Mouse (Mus musculus) hindbrain, embryonic 12.5 days (tissue): ENCODE data around the gene Fcrlb. TPM values are rescaled to one million over a fixed set of nuclear protein-coding genes. Genes with fewer than 3 reads are reported as not detected.

Experiments
- ATAC-seq: fragments of 200-750 bp; cut with Nextera tagmentation; 2 replicates; pipeline ENCODE4 v1.8.0; 2017; ENCODE audit warnings: moderate TSS enrichment; ENCODE audit not compliant: low FRiP score
- H3K27ac ChIP-seq: fragments of 300-500 bp; sonication (generic); 2 replicates; pipeline ENCODE4 v1.5.1; 2016; ENCODE audit warnings: mild to moderate bottlenecking
- H3K27me3 ChIP-seq: fragments of 300-500 bp; sonication (generic); 2 replicates; pipeline ENCODE4 v1.6.1; 2016; ENCODE audit warnings: mild to moderate bottlenecking
- H3K36me3 ChIP-seq: fragments of 300-500 bp; sonication (generic); 2 replicates; pipeline ENCODE4 v1.6.1; 2016; ENCODE audit warnings: mild to moderate bottlenecking
- H3K4me1 ChIP-seq: fragments of 300-500 bp; sonication (generic); 2 replicates; pipeline ENCODE4 v1.6.1; 2016
- H3K4me2 ChIP-seq: fragments of 300-500 bp; sonication (generic); replicated peaks from 2 replicates; pipeline ENCODE4 v1.6.1; 2016; ENCODE audit warnings: mild to moderate bottlenecking
- H3K4me3 ChIP-seq: fragments of 300-500 bp; sonication (generic); 2 replicates; pipeline ENCODE4 v1.5.1; 2016; ENCODE audit warnings: mild to moderate bottlenecking
- H3K9ac ChIP-seq: fragments of 300-500 bp; sonication (generic); 2 replicates; pipeline ENCODE4 v1.6.1; 2016; ENCODE audit warnings: mild to moderate bottlenecking, moderate library complexity
- H3K9me3 ChIP-seq: fragments of 300-500 bp; sonication (generic); replicated peaks from 2 replicates; pipeline ENCODE4 v1.6.1; 2016; ENCODE audit warnings: mild to moderate bottlenecking
- WGBS: fragments of 180-500 bp; shearing (Covaris S2); methylation state at CpG from one replicate; pipeline ENCODE4 v1.1.7; 2016; 5-methylcytosine and 5-hydroxymethylcytosine counted together
- polyA plus RNA-seq: library from polyadenylated mRNA; unstranded; fragments of >200 nt; fragmentation: Nextera tagmentation; extraction: Ambion mirVana; gene quantifications from 2 replicates; pipeline ENCODE4 v1.2.1, GENCODE M21; 2016

The Fcrlb gene
- polyA plus RNA-seq, 1 experiment from 2014 or later: not detected

GRCm38 (mm10) chr1:170903485-170903884 lies 9.3 kb downstream of the Fcrlb start:
- Histone ChIP-seq H3K4me2 (no peak overlapping the region), H3K9me3 (no peaks in the 10 kb centered on the region), H3K36me3 (no peaks in the 10 kb centered on the region), H3K9ac (no peak overlapping the region), H3K27me3 (peaks cover 53% of the 10 kb centered on the region), H3K27ac (no peak overlapping the region), H3K4me3 (no peak overlapping the region), H3K4me1 (peaks cover 12% of the 10 kb centered on the region; the same call in 1 of the 2 replicates)
- no peak for ATAC-seq
- WGBS: 77% methylated on average over 5 of the region's 5 CpGs

GRCm38 (mm10) chr1:170901536-170902238 lies 11.1 kb downstream of the Fcrlb start:
- WGBS: 31% methylated on average over 10 of the region's 10 CpGs
- Histone ChIP-seq H3K4me1 (no peaks in the 10 kb centered on the region), H3K4me2 (no peak overlapping the region; the same call in 1 of the 2 replicates), H3K9ac (no peak overlapping the region), H3K27ac (no peak overlapping the region), H3K27me3 (peaks cover 35% of the 10 kb centered on the region), H3K4me3 (no peak overlapping the region), H3K9me3 (no peaks in the 10 kb centered on the region), H3K36me3 (no peaks in the 10 kb centered on the region)
- ATAC-seq: peak; percentile 56; the same call in 1 of the 2 replicates

GRCm38 (mm10) chr1:170900799-170901467 lies 11.8 kb downstream of the Fcrlb start:
- Histone ChIP-seq H3K27me3 (peaks cover 28% of the 10 kb centered on the region), H3K27ac (no peak overlapping the region), H3K4me3 (no peak overlapping the region), H3K9me3 (no peaks in the 10 kb centered on the region), H3K4me1 (no peaks in the 10 kb centered on the region), H3K36me3 (no peaks in the 10 kb centered on the region), H3K9ac (no peak overlapping the region), H3K4me2 (no peak overlapping the region)
- 44% methylated on average over 10 of the region's 10 CpGs for WGBS
- no peak for ATAC-seq

GRCm38 (mm10) chr1:170898413-170899075 lies 14.2 kb downstream of the Fcrlb start:
- Histone ChIP-seq H3K36me3 (no peaks in the 10 kb centered on the region), H3K9ac (no peak overlapping the region), H3K4me2 (no peak overlapping the region), H3K4me3 (no peak overlapping the region), H3K27ac (no peak overlapping the region), H3K27me3 (peaks cover 19% of the 10 kb centered on the region), H3K4me1 (no peaks in the 10 kb centered on the region), H3K9me3 (no peaks in the 10 kb centered on the region)
- no peak for ATAC-seq
- 77% methylated on average over 16 of the region's 16 CpGs for WGBS

GRCm38 (mm10) chr1:170896651-170897281 lies 16.0 kb downstream of the Fcrlb start:
- H3K9ac ChIP-seq: no peak overlapping the region
- no peaks in the 10 kb centered on the region for H3K4me1 ChIP-seq
- H3K27ac ChIP-seq: no peak overlapping the region
- H3K36me3 ChIP-seq: no peaks in the 10 kb centered on the region
- ATAC-seq: no peak
- H3K27me3 ChIP-seq: peaks cover 5% of the 10 kb centered on the region
- no peak overlapping the region for H3K4me3 ChIP-seq
- H3K9me3 ChIP-seq: no peaks in the 10 kb centered on the region
- WGBS: 85% methylated on average over 5 of the region's 5 CpGs
- H3K4me2 ChIP-seq: no peak overlapping the region

- H3K27ac ChIP-seq: no peak overlapping the region
- no peaks in the 10 kb centered on the region for H3K36me3 ChIP-seq
- H3K4me2 ChIP-seq: no peak overlapping the region
- no peak for ATAC-seq
- H3K4me3 ChIP-seq: no peak overlapping the region
- H3K27me3 ChIP-seq: 0 out of 2 replicates have a peak, but pooled peaks cover 3% of the 10 kb centered on the region
- WGBS: 66% methylated on average over 9 of the region's 9 CpGs
- H3K4me1 ChIP-seq: no peaks in the 10 kb centered on the region
- H3K9me3 ChIP-seq: no peaks in the 10 kb centered on the region
- H3K9ac ChIP-seq: no peak overlapping the region
Observed at GRCm38 (mm10) chr1:170894603-170895602, 17.8 kb downstream of the Fcrlb start.

GRCm38 (mm10) chr1:170892279-170892678 lies 20.5 kb downstream of the Fcrlb start:
- no peak overlapping the region for H3K4me3 ChIP-seq
- no peak overlapping the region for H3K9ac ChIP-seq
- no peaks in the 10 kb centered on the region for H3K36me3 ChIP-seq
- H3K27ac ChIP-seq: no peak overlapping the region
- WGBS: 46% methylated on average over 1 of the region's 1 CpGs
- no peak for ATAC-seq
- 0 out of 2 replicates have a peak, but pooled peaks cover 3% of the 10 kb centered on the region for H3K27me3 ChIP-seq
- H3K4me2 ChIP-seq: no peak overlapping the region
- no peaks in the 10 kb centered on the region for H3K4me1 ChIP-seq
- H3K9me3 ChIP-seq: no peaks in the 10 kb centered on the region

GRCm38 (mm10) chr1:170891646-170892045 lies 21.1 kb downstream of the Fcrlb start:
- H3K27me3 ChIP-seq: 0 out of 2 replicates have a peak, but pooled peaks cover 3% of the 10 kb centered on the region
- H3K4me3 ChIP-seq: no peak overlapping the region
- WGBS: 79% methylated on average over 2 of the region's 2 CpGs
- H3K9ac ChIP-seq: no peak overlapping the region
- no peaks in the 10 kb centered on the region for H3K36me3 ChIP-seq
- H3K9me3 ChIP-seq: no peaks in the 10 kb centered on the region
- H3K4me2 ChIP-seq: no peak overlapping the region
- ATAC-seq: no peak
- no peaks in the 10 kb centered on the region for H3K4me1 ChIP-seq
- no peak overlapping the region for H3K27ac ChIP-seq

GRCm38 (mm10) chr1:170889310-170889709 lies 23.4 kb downstream of the Fcrlb start:
- H3K4me3 ChIP-seq: no peak overlapping the region
- no peak for ATAC-seq
- H3K36me3 ChIP-seq: no peaks in the 10 kb centered on the region
- H3K4me2 ChIP-seq: no peak overlapping the region
- WGBS: 65% methylated on average over 4 of the region's 4 CpGs
- no peaks in the 10 kb centered on the region for H3K27me3 ChIP-seq
- H3K9ac ChIP-seq: no peak overlapping the region
- H3K4me1 ChIP-seq: peaks cover 5% of the 10 kb centered on the region
- H3K27ac ChIP-seq: no peak overlapping the region
- H3K9me3 ChIP-seq: no peaks in the 10 kb centered on the region

- H3K36me3 ChIP-seq: no peaks in the 10 kb centered on the region
- no peaks in the 10 kb centered on the region for H3K27me3 ChIP-seq
- 58% methylated on average over 6 of the region's 6 CpGs for WGBS
- H3K4me3 ChIP-seq: no peak overlapping the region
- no peaks in the 10 kb centered on the region for H3K9me3 ChIP-seq
- no peak overlapping the region for H3K9ac ChIP-seq
- ATAC-seq: no peak
- no peak overlapping the region for H3K4me2 ChIP-seq
- peaks cover 9% of the 10 kb centered on the region for H3K4me1 ChIP-seq
- no peak overlapping the region for H3K27ac ChIP-seq
Observed at GRCm38 (mm10) chr1:170886044-170886458, 26.7 kb downstream of the Fcrlb start.

- ATAC-seq: peak; percentile 93
- Histone ChIP-seq H3K9me3 (no peaks in the 10 kb centered on the region), H3K9ac (peak within 1 kb of the TSS; percentile 87), H3K4me2 (peak within 1 kb of the TSS; percentile 73), H3K27me3 (no peaks in the 10 kb centered on the region), H3K4me3 (peak within 1 kb of the TSS; percentile 83), H3K36me3 (peaks cover 8% of the 10 kb centered on the region; the same call in 1 of the 2 replicates), H3K27ac (peak within 1 kb of the TSS; percentile 77), H3K4me1 (peaks cover 9% of the 10 kb centered on the region)
- 0% methylated on average over 46 of the region's 46 CpGs for WGBS
Observed at GRCm38 (mm10) chr1:170884978-170885561, 27.7 kb downstream of the Fcrlb start, which contains the start of the genes Gm26620 and Dusp12. Gm26620 (plus strand) TSS chr1:170885065. Dusp12 (minus strand) TSS chr1:170885540.
